Mouse (Mus musculus) liver, embryonic 11.5 days (tissue): Measurements from ENCODE around the gene Lamb3. TPM values are rescaled to one million over a fixed set of nuclear protein-coding genes. Genes with fewer than 3 reads are reported as not detected.

ENCODE experiments used
- ATAC-seq: fragments of 200-750 bp; cut with Nextera tagmentation; replicated peaks from 2 replicates; pipeline ENCODE4 v1.8.0; 2017; ENCODE audit warnings: moderate number of reproducible peaks, mild to moderate bottlenecking, moderate TSS enrichment, moderate library complexity; ENCODE audit not compliant: low FRiP score
- DNase-seq: peaks from one replicate; pipeline ENCODE4 v3.0.0-alpha.2; 2017; ENCODE audit warnings: low spot score
- H3K27ac ChIP-seq: fragments of 300-500 bp; sonication (generic); 2 replicates; pipeline ENCODE4 v1.5.1; 2014; ENCODE audit warnings: mild to moderate bottlenecking, low read depth, low read length, control low read depth
- H3K27me3 ChIP-seq: fragments of 300-500 bp; sonication (generic); replicated peaks from 2 replicates; pipeline ENCODE4 v1.6.1; 2014; ENCODE audit warnings: low read length, mixed read lengths; ENCODE audit not compliant: control insufficient read depth, insufficient read depth
- H3K36me3 ChIP-seq: fragments of 300-500 bp; sonication (generic); 2 replicates; pipeline ENCODE4 v1.6.1; 2014; ENCODE audit warnings: mild to moderate bottlenecking, low read length, moderate library complexity, mixed read lengths; ENCODE audit not compliant: control insufficient read depth, insufficient read depth
- H3K4me1 ChIP-seq: fragments of 300-500 bp; sonication (generic); replicated peaks from 2 replicates; pipeline ENCODE4 v1.6.1; 2014; ENCODE audit warnings: low read length, mixed read lengths; ENCODE audit not compliant: control insufficient read depth, insufficient read depth
- H3K4me2 ChIP-seq: fragments of 300-500 bp; sonication (generic); 2 replicates; pipeline ENCODE4 v1.6.1; 2014; ENCODE audit warnings: mild to moderate bottlenecking, control low read depth, moderate library complexity
- H3K4me3 ChIP-seq: fragments of 300-500 bp; sonication (generic); 2 replicates; pipeline ENCODE4 v1.5.1; 2014; ENCODE audit warnings: low read depth, low read length, control low read depth
- H3K9ac ChIP-seq: fragments of 300-500 bp; sonication (generic); 2 replicates; pipeline ENCODE4 v1.6.1; 2014; ENCODE audit warnings: low read depth, low read length, control low read depth
- H3K9me3 ChIP-seq: fragments of 300-500 bp; sonication (generic); 2 replicates; pipeline ENCODE4 v1.6.1; 2016; ENCODE audit warnings: low read length, inconsistent platforms, mixed read lengths; ENCODE audit not compliant: control insufficient read depth
- WGBS: fragments of 180-500 bp; shearing (Covaris S2); extraction: QIAGEN DNeasy Blood & Tissue Kit; methylation state at CpG from one replicate; pipeline ENCODE4 v1.1.7; 2014; 5-methylcytosine and 5-hydroxymethylcytosine counted together
- polyA plus RNA-seq: library from polyadenylated mRNA; unstranded; fragments of >200 nt; fragmentation: Nextera tagmentation; extraction: Ambion mirVana; gene quantifications from 2 replicates; pipeline ENCODE4 v1.2.1, GENCODE M21; 2014

The Lamb3 gene
- polyA plus RNA-seq, 1 experiment from 2014 or later = 0.15 TPM

- DNase-seq = no peak
Observed at GRCm38 (mm10) chr1:193256621-193257098, 49.2 kb downstream of the Lamb3 start.

GRCm38 (mm10) chr1:193259559-193259958, 52.1 kb downstream of the Lamb3 start:
- Histone ChIP-seq H3K4me1 (no peaks in the 10 kb centered on the region), H3K27me3 (no peaks in the 10 kb centered on the region), H3K4me2 (no peak overlapping the region), H3K36me3 (no peaks in the 10 kb centered on the region), H3K4me3 (no peak overlapping the region), H3K9ac (no peak overlapping the region), H3K27ac (no peak overlapping the region), H3K9me3 (no peaks in the 10 kb centered on the region)
- WGBS = 78% methylated on average over 9 of the region's 9 CpGs
- no peak for ATAC-seq
- no peak for DNase-seq

More at GRCm38 (mm10) chr1:193256621-193257098, 49.2 kb downstream of the Lamb3 start:
- Histone ChIP-seq H3K4me1 (no peaks in the 10 kb centered on the region), H3K36me3 (no peaks in the 10 kb centered on the region), H3K4me3 (no peak overlapping the region), H3K4me2 (no peak overlapping the region), H3K27ac (no peak overlapping the region), H3K9me3 (no peaks in the 10 kb centered on the region), H3K27me3 (no peaks in the 10 kb centered on the region), H3K9ac (no peak overlapping the region)
- ATAC-seq = no peak
- whole genome bisulfite sequencing = 67% methylated on average over 5 of the region's 5 CpGs

- ATAC-seq = no peak
Observed at GRCm38 (mm10) chr1:193261897-193262548, 54.5 kb downstream of the Lamb3 start.

GRCm38 (mm10) chr1:193263026-193263907, 55.8 kb downstream of the Lamb3 start:
- no peaks in the 10 kb centered on the region for H3K4me1 ChIP-seq
- H3K4me2 ChIP-seq = no peak overlapping the region
- ATAC-seq = no peak
- H3K27ac ChIP-seq = no peak overlapping the region
- H3K9ac ChIP-seq = no peak overlapping the region
- no peak overlapping the region for H3K4me3 ChIP-seq
- WGBS = 73% methylated on average over 8 of the region's 8 CpGs
- H3K36me3 ChIP-seq = no peaks in the 10 kb centered on the region
- DNase-seq = no peak
- H3K9me3 ChIP-seq = no peaks in the 10 kb centered on the region
- H3K27me3 ChIP-seq = no peaks in the 10 kb centered on the region

More at GRCm38 (mm10) chr1:193261897-193262548, 54.5 kb downstream of the Lamb3 start:
- no peak overlapping the region for H3K4me2 ChIP-seq
- H3K9me3 ChIP-seq = no peaks in the 10 kb centered on the region
- no peak overlapping the region for H3K9ac ChIP-seq
- H3K27me3 ChIP-seq = no peaks in the 10 kb centered on the region
- H3K4me1 ChIP-seq = no peaks in the 10 kb centered on the region
- no peak for DNase-seq
- H3K27ac ChIP-seq = no peak overlapping the region
- no peak overlapping the region for H3K4me3 ChIP-seq
- WGBS = 56% methylated on average over 7 of the region's 7 CpGs
- H3K36me3 ChIP-seq = no peaks in the 10 kb centered on the region

- H3K27me3 ChIP-seq = no peaks in the 10 kb centered on the region
- no peaks in the 10 kb centered on the region for H3K36me3 ChIP-seq
- 58% methylated on average over 5 of the region's 5 CpGs for WGBS
- no peak within 1 kb of the TSS for H3K9ac ChIP-seq
- H3K9me3 ChIP-seq = no peaks in the 10 kb centered on the region
- no peak for DNase-seq
- no peak; the same call in 1 of the 2 replicates for ATAC-seq
- H3K4me2 ChIP-seq = no peak within 1 kb of the TSS
- no peaks in the 10 kb centered on the region for H3K4me1 ChIP-seq
- no peak within 1 kb of the TSS for H3K4me3 ChIP-seq
- no peak within 1 kb of the TSS for H3K27ac ChIP-seq
Observed at GRCm38 (mm10) chr1:193263955-193264598, 56.6 kb downstream of the Lamb3 start, which contains the start of gene Hsd11b1. TSS of gene Hsd11b1 (minus strand) at chr1:193264075.

GRCm38 (mm10) chr1:193265734-193266133, 58.2 kb downstream of the Lamb3 start:
- H3K4me2 ChIP-seq = no peak overlapping the region
- H3K9me3 ChIP-seq = no peaks in the 10 kb centered on the region
- H3K9ac ChIP-seq = no peak overlapping the region
- no peak overlapping the region for H3K4me3 ChIP-seq
- H3K4me1 ChIP-seq = no peaks in the 10 kb centered on the region
- H3K27me3 ChIP-seq = no peaks in the 10 kb centered on the region
- no peak overlapping the region for H3K27ac ChIP-seq
- DNase-seq (no peak), ATAC-seq (no peak)
- H3K36me3 ChIP-seq = no peaks in the 10 kb centered on the region

- ATAC-seq (no peak), DNase-seq (no peak)
- WGBS = 32% methylated on average over 6 of the region's 6 CpGs
- Histone ChIP-seq H3K4me2 (peak overlapping the region; percentile 70), H3K36me3 (no peaks in the 10 kb centered on the region), H3K9me3 (no peaks in the 10 kb centered on the region), H3K4me3 (peak overlapping the region; percentile 51; the same call in 1 of the 2 replicates), H3K27me3 (no peaks in the 10 kb centered on the region), H3K27ac (no peak overlapping the region), H3K4me1 (peaks cover 9% of the 10 kb centered on the region; the same call in 1 of the 2 replicates), H3K9ac (no peak overlapping the region)
Observed at GRCm38 (mm10) chr1:193270965-193271763, 63.7 kb downstream of the Lamb3 start.
